In the genomic region with DNA sequence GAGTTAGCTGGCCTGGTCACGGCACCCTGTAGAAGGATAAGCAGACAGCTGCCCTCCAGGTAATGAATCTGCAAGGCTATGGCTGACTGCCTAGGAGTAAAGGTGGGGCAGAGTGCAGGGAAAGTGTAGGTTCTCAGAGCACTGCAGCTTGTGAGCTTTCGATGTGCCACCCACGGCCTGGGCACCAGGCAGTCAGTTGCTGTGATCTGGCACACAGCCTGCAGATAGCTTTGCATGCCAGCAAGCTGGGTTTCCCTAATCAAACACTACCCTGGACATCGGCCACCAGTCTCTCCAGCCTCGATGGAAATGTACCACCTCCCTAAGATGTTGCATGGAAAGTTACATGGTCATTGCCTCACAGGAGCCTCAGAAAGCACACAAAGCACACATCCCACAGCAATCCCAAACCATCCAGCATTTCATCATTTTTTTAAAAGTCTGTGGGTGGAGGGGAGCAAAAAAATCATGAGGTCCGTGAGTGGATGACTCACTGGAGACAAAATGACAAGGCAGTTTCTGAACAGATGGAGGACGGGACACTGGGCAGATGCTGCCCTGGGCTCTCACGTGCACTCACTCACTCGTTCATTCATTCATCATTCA, we compare ENCODE assay signal across 8 mouse cellular contexts.
DNase-seq lines count a peak whose midpoint lies in the region; ATAC-seq lines count a peak whose summit lies in the region.

No protein-coding gene starts in this region.

- no peak overlapping the region for H3K4me3 ChIP-seq in forebrain, embryonic 15.5 days

- 75% methylated on average over 9 of the region's 9 CpGs for WGBS in forebrain, embryonic 15.5 days

- no peaks in the 10 kb centered on the region for H3K36me3 ChIP-seq in forebrain, embryonic 15.5 days

- no peak overlapping the region for H3K4me2 ChIP-seq in forebrain, embryonic 15.5 days (replicated peaks)

- H3K9ac ChIP-seq in forebrain, embryonic 15.5 days (replicated peaks), result no peak overlapping the region

- 0 out of 2 replicates have a peak, but pooled peaks cover 3% of the 10 kb centered on the region for H3K4me1 ChIP-seq in forebrain, embryonic 15.5 days

- no peaks in the 10 kb centered on the region for H3K9me3 ChIP-seq in forebrain, embryonic 15.5 days

- DNase-seq in CD4-positive, CD25-positive, alpha-beta regulatory T cell, adult 2 months (ENCODE audit: low read depth, low spot score), result peak; percentile 38
- peak; percentile 50 for DNase-seq in ovary, adult 18-20 months (ENCODE audit: low spot score)
- DNase-seq in ovary, postnatal 14 days (ENCODE audit: low spot score), result no peak
- peak; percentile 65 for DNase-seq in frontal cortex, postnatal 36 days (ENCODE audit: low spot score in 2 of 2)
- DNase-seq in lung, postnatal 14 days, result peak; percentile 63
- no peak for DNase-seq in retina, postnatal 1 day

- ATAC-seq in CD4-positive, CD25-positive, alpha-beta regulatory T cell, adult 4 months, result no peak
- no peak for ATAC-seq in forebrain, embryonic 15.5 days (replicated peaks)

- H3K27ac ChIP-seq in forebrain, embryonic 15.5 days (replicated peaks), result no peak overlapping the region

- no peaks in the 10 kb centered on the region for H3K27me3 ChIP-seq in forebrain, embryonic 15.5 days

Comparison
In these comparisons a context has a peak if more than half of its experiments do, and no peak if none do; other contexts are left out.
1. DNase-seq: peak in CD4-positive, CD25-positive, alpha-beta regulatory T cell, adult 2 months (single experiment), ovary, adult 18-20 months (single experiment), frontal cortex, postnatal 36 days (2 of 2) and lung, postnatal 14 days (single experiment); none in ovary, postnatal 14 days (single experiment) and retina, postnatal 1 day (single experiment).